Mouse (Mus musculus) left cerebral cortex, postnatal 10 days (tissue): Measurements from ENCODE around the gene Cstf3. TPM values are rescaled to one million over a fixed set of nuclear protein-coding genes. Genes with fewer than 3 reads are reported as not detected.

ENCODE experiments used
- DNase-seq, 2 experiments: peaks; one replicate each; pipeline ENCODE4 v3.0.0; 2021 to 2022; ENCODE audit warnings: low spot score in 2 of 2, mixed read lengths in 1 of 2; ENCODE audit errors: extremely low spot score in 1 of 2
- intact Hi-C: fragments of 180-260 bp; cut with DNase I; formaldehyde crosslinking; loops from one replicate; pipeline ENCODE4 v1.15.1; 2025
- total RNA-seq, 2 experiments: library from RNA; stranded (reverse); gene quantifications; 2 replicates each; pipeline ENCODE4 v1.2.3; 2021

The Cstf3 gene
- total RNA-seq, 2 experiments from 2014 or later, result 38.6 to 43.7 TPM

DNA sequence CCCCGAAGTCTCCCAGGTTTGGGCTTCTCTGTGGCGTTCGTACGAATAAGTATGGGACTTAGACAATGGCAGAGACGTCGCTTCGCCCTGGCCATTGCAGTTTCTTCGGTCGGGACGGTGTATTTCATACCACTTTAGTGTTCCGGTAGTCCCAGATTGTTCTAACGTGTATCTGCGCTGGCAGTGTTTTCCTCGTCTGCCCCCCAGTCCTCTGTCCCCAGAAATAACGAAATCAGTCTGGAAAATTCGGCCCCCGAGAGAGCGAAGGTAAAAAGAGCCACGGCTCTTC is 450 bp downstream of the Cstf3 start:
- intact Hi-C loops, result no loop called here
- no peak for DNase-seq

DNA sequence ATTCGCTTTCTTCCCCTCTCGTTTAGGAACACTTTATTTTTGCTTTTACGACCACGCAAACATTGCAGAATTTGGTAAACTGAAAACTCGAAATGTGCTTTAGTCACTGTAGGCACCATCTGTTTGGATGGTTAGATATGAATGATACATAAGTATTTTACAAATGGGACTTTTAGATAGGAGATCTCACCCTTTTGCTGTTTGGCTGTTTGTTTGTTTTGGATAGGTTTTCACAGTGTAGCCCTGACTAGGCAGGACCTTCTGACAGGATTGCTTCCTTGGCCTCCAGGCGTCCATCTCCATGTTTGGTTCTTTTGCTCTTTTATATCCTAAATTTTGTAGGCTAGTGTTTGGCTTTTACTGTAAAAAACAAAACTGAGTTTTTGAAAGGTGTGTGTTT is 818 bp downstream of the Cstf3 start:
- intact Hi-C loops, result no loop called here
- DNase-seq, result no peak

DNA sequence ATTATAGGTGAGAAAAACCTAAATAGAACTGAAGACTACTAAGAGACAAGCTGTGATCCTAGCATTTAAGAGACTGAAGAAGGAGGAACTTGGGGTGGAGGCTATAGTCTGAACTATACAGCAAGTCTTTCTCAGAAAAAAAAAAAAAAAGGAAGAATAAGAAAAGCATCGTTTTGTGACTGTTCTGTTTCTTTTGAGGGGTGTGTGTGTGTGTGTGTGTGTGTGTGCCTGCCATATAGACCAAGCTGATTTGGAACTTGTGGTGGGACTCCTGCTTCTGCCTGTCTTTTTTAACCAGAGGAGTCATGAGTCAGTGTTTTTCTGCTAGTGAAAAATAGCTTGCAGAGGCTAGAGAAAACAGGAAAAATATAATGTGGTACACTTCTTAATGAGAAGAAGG is 4.7 kb downstream of the Cstf3 start:
- intact Hi-C loops, result no loop called here
- no peak for DNase-seq

DNA sequence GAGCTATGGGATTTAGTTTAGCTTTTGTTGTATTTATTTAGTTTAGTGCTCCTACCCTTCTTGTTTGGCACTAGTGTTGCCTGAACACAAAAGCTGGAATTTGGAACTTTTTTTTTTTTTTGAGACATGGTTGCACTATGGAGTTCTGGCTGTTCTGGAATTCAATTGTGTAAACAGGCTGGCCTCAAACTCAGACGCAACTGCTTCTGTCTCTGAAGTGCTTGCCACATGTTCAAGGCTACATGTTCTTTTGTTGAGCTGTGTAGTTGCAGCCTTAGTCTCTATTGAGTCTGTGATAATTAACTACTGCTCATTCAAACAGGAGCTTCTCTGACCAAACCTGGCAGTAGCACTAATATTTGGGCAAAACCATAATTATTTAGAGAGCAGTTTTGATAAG is 13.1 kb downstream of the Cstf3 start:
- no peak for DNase-seq
- intact Hi-C loops, result no loop called here

DNA sequence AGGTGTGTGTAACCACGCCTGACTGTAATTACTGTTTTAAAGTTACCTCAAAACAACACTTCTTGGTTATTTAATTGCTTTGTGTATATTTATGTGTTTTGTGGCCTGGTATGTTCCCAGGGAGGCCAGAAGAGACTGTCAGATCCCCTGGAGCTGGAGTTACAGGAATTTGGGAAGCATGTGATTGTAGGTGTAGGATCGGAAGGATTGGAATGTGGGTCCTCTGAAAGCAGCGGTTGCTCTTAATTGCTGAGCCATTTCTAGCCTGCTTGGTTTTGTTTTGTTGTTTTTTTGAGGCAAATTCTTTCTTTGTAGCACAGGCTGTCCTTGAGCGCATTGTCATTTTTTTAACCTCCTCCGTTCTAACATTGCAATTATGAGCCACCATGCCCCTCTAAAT is 14.4 kb downstream of the Cstf3 start:
- intact Hi-C loops, result no loop called here
- no peak for DNase-seq

DNA sequence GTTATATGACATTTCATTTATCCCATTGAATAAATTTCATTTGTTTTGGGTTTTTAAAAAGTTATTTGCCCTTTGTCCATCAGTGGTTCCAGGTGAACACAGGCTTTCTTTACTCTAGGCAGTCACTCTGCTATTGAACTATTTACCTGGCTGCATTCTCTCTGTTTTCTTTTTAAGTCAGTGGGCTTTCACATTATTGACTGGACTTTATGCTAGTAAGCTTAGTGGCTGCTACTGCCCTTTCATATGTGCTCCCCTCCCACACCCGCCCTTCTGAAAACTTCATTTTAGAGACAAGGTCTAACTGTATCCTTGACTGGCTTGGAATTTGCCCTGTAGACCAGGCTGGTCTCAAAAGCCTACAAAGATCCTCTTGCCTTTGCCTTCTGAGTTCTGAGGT is 15.2 kb downstream of the Cstf3 start:
- intact Hi-C loops, result no loop called here
- DNase-seq, result no peak

DNA sequence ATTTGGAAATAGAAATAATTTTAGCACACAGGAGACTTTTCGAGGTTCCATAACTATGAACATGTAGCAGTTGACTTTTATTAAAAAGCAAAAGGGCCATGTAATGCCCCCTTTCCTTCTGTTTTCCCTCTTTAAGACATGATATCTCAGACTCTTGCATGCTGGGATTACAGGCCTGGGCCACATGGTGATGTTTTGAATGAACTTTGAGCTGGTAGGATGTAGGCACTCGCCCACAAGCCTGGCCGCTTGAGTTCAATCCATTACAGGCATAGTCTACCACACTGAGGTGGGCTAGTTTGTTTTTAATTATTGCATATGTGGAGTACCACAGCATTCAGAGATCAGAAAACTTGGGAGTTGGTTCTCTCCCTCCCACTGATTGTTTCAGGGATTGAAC is 24.5 kb downstream of the Cstf3 start:
- intact Hi-C loops, result no loop called here
- no peak for DNase-seq

DNA sequence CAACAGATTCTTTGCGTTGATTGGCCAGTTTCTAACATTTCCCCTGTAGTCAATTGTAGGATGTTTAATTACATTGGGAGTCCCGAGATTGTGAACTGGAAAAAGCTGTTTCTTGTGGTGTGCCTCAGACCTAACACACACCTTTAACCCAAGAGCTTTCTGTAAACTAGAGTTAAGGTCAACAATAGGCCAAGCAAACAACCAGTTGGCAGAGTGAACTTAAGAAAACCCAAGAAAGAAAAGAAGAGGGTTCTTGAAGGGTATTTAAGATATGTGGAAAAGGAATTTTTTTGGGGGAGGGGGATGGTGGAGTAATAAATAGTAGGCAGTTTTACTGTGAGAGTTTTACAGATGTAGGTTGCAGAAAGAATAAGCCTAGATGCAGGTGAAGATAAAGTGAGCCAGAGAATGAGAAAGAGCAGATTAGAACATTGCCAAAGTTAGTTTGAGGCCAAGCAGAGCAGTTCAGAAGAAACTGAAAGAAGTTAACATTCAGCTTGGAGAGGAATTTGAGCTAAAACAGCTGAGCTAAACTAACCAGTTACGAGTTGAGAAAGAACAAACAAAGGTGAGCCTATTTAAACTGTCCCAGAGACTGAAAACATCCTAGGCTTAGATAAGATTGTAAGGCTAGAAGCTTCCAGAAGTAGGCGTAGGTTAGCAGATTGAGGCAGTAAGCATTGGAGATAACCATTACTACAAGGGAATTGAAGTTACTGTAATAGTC is 25.8 kb downstream of the Cstf3 start:
- intact Hi-C loops, result no loop called here
- no peak for DNase-seq

DNA sequence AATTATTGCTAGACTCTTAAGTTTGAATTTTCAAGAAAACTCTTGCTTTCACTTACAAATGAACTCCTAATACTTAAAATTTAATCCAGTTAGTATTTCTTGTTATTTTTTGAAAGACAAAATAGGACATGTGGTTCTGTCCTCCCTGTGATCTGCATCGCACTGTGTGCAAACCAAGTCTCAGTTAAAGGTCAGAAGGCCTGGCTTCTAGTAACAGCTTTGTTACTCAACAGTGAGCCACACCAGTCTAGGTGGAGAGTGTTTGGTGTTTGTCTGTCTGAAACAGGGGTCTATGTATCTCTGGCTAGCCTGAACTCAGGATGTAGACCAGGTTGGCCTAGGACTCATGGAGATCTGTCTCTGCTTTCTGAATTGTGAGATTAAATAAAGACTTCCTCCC is 68.3 kb downstream of the Cstf3 start:
- intact Hi-C loops, result no loop called here
- no peak for DNase-seq

DNA sequence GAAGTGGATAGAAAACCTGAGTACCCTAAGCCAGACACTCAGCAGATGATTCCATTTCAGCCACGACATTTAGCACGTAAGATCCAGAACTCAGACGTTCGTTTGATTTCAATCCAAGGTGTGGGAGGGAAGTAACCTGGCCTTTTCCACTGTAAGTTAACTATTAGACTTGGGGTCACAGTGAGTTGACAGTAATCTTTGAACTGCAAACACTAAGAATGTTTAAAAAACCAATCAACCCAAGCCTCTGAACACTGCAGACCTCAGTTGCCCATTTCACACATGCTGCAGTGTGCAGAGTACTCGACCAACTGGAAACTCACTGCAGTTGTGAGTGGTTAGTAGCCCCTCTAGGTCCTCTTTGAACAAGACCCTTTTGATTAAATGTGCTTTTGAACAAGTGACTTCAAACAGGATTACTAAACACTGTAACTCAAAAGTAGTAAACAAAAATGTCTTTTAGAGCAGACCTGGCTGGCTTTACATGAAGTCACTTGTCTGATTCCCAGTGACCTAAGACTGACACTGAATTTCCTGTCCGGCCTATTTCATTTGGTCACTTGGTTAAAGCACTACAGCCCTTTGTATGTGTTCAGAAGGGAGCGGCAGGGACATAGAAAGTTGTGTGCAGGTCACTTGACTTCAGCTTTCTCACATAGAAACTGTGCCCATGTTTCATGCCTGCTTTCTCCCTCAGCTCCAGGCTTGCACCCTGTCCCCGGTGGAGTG is 73.2 kb downstream of the Cstf3 start:
- intact Hi-C loops, result no loop called here
- no peak for DNase-seq

DNA sequence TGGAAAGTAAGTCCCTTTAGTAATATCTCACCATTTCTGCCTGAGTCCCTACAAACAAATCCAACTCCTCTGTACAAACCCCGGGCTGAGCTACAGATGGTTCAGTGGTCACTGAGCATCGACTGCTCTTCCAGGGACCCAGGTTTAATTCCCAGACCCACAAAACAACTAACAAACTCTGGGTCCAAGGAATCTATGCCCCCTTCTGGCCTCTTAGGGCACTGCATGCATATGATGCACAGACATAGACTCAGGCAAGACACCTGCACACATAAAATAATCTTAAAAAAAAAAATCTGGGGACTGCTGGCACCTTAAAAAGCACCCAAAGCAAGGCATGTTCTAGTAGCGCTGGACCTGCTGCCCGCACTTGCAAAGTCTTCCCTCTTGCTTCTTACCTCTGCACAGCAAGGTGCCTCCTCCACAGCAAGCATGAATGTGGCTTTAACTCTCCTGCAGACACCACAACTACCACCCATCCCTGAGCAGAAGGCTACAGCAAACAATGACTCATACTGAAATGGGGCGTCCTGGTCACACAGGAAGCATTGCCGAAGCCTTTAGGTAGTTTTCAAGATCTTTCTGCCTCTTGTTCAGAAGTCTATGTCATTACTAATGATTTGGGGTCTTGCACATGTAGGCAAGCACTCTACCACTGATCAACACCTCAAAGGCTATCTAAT is 78.9 kb downstream of the Cstf3 start:
- DNase-seq, result no peak

DNA sequence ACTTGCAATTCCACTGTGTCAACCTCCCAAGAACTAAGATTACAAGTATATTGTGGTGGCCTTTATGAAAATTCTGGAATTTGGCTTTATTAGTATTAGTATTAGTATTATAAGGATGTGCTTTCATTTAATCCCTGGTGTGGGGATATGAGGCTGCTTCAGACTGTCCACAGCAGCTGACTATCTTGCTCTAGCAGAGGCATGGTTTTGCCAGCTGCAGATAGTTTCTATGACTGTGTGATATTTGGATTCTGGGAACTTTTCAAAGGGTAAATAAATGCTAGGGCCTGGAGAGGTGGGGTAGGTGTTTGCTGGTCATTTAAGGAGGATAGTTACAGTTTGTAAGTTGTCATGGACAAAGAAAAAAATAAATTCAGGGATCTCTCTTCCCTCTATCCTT is 81.4 kb downstream of the Cstf3 start:
- intact Hi-C loops, result no loop called here
- DNase-seq, result no peak

More for the DNA sequence above, 78.9 kb downstream of the Cstf3 start:
- intact Hi-C loops, result no loop called here

DNA sequence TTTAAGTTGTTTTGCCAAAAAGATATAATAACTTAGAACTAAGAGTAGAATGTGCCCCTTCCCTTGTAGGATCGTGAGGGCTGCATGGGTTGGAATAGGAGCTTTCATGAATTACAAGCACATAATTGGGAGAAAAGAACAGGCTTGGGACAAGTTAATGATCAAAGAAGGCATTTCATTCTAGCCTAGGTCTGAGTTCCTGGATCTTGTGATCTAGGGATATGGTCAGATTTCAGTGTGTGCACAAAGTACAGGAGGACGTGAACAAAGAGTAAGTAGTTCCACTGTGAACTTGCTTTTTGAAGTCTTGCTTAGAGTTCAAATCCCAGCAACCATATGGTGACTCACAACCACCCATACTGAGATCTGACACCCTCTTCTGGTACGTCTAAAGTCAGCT is 87.0 kb downstream of the Cstf3 start:
- intact Hi-C loops, result no loop called here
- no peak for DNase-seq

DNA sequence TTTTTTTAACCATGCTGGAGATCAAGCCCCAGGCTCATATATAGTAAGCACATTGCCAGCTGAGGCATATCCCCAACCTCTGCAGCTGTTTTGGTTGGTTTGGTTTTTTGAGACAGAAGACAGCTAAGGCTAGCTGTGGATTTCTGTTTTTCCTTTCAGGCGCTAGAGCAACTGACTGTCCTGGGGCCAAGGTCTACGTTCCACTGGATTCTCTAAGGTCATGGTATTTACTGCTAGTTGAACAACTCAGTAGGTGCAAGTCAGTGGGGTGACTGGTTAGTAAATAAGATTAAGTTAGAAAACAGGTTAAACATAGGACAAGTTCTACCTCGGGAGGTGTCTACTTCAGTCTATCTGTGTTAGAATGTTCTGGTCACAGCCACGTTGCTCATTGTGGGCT is 94.4 kb downstream of the Cstf3 start:
- intact Hi-C loops, result loop anchor here (1.0 to 5.0 kb wide), 3 partner anchors 68 to 548 kb away; no protein-coding TSS in a partner anchor
- no peak for DNase-seq

DNA sequence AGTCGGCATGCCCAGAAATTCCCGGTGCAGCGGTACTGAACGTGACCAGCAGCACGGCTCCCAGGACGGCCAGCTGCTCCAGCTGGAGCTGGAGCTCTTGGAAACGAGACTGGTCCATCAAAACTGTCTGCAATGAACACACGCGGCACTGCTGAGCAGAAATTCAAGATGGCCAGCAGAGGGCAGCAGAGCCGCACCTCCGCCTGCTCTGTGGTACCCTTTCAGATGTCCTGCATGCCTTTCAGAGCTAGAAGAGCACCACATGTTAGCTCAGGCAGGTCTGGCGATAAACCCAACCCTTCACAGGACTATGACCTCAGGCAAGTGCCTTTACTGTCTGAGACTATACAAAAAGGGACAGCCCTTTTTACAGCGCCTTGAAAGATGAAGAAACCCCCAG is 95.1 kb downstream of the Cstf3 start:
- intact Hi-C loops, result loop anchor here (1.0 to 5.0 kb wide), 3 partner anchors 67 to 547 kb away; no protein-coding TSS in a partner anchor

DNA sequence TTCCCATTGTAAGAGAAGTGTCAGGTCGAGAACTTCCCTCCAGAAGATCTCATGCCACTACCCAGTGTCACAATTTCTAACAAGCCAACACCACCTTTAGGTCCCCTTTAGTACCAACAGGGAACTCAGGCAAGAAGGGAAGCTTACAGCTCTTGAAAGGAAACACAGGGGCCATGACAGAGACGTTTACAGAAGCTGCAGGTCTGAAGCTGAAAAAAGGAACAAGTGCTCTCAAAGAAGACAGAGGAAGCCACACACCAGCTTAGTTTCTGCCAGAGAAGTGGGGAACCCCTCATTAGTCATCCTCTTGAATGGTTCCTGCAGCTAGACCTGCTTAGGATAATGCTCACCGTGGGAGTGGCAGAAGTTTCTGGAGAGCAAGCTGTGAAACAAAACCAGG is 96.9 kb downstream of the Cstf3 start:
- no peak for DNase-seq
- intact Hi-C loops, result loop anchor here (5.0 kb wide), 2 partner anchors 65 to 545 kb away; no protein-coding TSS in a partner anchor

More for the DNA sequence above, 95.1 kb downstream of the Cstf3 start:
- DNase-seq, result peak; percentile 71 to 82

DNA sequence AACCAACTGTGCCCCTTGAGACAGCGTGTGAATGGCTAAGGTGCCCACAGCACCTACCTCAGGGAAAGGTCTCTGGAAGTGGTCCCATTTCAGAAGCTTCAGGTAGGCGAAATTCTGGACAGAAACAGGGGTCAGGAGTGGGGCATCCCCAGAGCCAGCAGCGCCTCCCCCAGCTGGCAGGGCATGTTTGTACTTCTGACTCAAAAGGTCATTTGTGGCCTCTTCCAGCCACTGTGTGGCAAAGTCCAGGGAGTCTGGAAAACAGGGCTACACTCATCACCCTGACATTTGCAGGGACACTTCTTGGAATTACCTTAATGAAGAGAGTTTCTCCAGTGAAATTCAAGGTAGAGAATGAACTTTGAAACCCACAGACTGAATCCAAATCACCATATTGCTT is 98.0 kb downstream of the Cstf3 start:
- DNase-seq, result no peak
- intact Hi-C loops, result loop anchor here (5.0 kb wide), 2 partner anchors 64 to 544 kb away; no protein-coding TSS in a partner anchor

DNA sequence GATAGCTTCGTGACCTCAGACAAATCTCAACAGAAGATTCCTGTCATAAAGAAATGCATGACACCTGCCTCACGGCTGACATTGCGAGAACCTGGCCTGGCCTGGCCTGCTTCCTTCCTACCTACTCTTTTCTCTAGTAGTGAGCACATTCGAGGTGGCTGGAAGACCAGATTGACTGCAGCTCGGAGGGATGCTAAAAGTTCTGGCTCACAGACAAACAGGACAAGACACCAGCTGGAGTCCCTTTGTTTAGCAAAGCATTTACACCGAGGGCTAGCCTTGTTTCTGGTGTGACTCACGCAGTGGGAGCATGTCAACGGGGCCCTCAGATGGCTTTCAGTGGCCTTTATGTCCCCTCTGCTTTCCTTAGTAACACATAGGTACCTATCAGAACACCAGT is 98.4 kb downstream of the Cstf3 start:
- no peak for DNase-seq
- intact Hi-C loops, result loop anchor here (5.0 kb wide), 2 partner anchors 64 to 544 kb away; no protein-coding TSS in a partner anchor

DNA sequence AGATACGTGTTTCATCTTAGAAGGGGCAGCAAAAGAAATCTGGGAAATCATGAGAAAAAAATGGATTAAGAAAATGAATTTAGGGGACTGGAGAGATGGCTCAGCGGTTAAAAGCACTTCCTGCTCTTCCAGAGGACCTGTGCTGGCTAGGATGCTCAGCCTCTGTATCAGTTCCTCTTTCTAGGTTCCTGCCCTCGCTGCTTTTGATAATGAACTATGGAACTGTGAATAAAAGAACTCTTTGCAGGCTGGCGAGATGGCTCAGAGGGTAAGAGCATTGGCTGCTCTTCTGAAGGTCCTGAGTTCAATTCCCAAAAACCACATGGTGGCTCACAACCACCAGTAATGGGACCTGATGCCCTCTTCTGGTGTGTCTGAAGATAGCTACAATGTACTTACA is 100.4 kb downstream of the Cstf3 start:
- no peak for DNase-seq
- intact Hi-C loops, result no loop called here

DNA sequence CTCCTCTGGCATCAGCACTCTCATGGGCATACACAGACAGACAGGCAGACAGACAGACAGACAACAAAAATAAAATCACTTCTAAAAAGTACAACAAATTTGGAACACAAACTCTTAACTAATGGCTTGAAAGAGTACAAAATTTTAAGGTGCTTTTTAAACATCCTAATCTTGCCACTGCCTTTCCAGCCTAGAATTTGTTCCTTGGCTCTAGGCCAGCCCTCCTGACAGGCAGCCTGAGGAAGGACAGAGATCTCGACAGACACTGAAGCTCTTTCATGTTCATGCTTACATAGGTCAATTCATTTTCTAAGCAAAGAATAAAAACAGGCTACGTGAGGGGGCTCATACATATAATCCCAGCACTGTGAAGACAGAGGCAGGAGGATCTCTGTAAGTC is 102.2 kb downstream of the Cstf3 start:
- DNase-seq, result no peak
- intact Hi-C loops, result no loop called here
